Mouse (Mus musculus) stomach, postnatal 0 days (tissue): ENCODE measurements at regions not wholly inside any gene's neighbourhood (a gene's known extent, or its start where the extent isn't known, plus 50 kb on each side); places are given as distances from the start of the nearest gene placed in this dataset.

Experiments used
- CTCF ChIP-seq: IDR thresholded peaks from 2 replicates; pipeline ENCODE4 v1.5.1; 2016; ENCODE audit warnings: antibody characterized with exemption, low read depth, mild to moderate bottlenecking, moderate library complexity
- EP300 ChIP-seq: optimal IDR thresholded peaks from 2 replicates; pipeline ENCODE3; 2016; ENCODE audit warnings: antibody characterized with exemption

- no peak for TF ChIP-seq CTCF
- TF ChIP-seq EP300: no peak
Observed at GRCm38 (mm10) chr10:43718768-43719167, 140.7 kb downstream of the Cd24a start.
